Mouse (Mus musculus) small intestine, adult 2 months (tissue): Measurements from ENCODE around the gene Nr6a1.

Source experiments
- CTCF ChIP-seq: fragments of 200-500 bp; IDR thresholded peaks from 2 replicates; pipeline ENCODE4 v1.5.1; 2012; ENCODE audit warnings: low read depth, mild to moderate bottlenecking, control low read depth, inconsistent platforms, low read length, moderate library complexity, mixed read lengths; ENCODE audit not compliant: insufficient replicate concordance, insufficient read length; ENCODE audit errors: extremely low read depth
- POLR2A ChIP-seq: fragments of 200-500 bp; IDR thresholded peaks from 2 replicates; pipeline ENCODE4 v1.6.1; 2012; ENCODE audit warnings: low read depth, mild to moderate bottlenecking, control low read depth, inconsistent platforms, low read length, moderate library complexity

DNA sequence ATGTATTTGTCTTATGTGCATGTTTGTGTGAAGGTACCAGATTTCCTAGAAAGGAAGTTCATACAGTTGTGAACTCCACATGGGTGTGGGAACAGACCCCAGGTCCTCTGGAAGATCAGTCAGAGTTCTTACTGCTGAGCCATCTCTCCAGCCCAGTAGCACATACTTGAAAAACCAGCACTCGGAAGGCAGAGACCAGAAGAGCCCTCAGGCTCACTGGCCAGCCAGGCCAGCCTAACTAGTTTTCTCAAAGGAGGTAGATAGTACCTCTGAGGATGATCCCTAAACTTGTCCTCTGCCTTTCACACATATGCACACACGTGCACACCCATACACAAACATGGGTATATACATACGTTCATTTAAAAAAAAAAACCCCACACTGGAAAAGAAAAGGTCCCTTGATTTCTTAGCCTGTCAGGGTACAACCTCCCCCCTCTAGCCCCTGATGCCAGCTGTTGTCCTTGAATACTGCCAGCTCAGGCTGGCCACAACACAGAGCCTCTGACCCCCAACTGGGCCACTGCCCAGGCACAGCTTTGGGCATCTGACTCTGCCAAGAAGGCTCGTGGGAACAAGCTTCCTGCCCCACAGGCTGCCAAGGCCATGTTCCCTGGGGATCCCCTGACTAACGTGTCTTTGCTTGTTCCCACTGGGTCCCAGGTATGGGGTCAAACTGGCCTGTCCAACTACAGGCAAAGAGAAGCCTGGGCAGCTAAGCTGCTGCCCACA is 25.8 kb upstream of the Nr6a1 start:
- no peak for TF ChIP-seq POLR2A
- no peak for TF ChIP-seq CTCF
